Mouse (Mus musculus) kidney, embryonic 16.5 days (tissue): ENCODE results near the gene Mfsd12. TPM values are rescaled to one million over a fixed set of nuclear protein-coding genes. Genes with fewer than 3 reads are reported as not detected.
A peak's percentile ranks its signal among the peaks of the same experiment; 100 is the strongest.

Source experiments
- ATAC-seq: fragments of 200-750 bp; cut with Nextera tagmentation; 2 replicates; pipeline ENCODE4 v1.8.0; 2017; ENCODE audit warnings: moderate TSS enrichment; ENCODE audit not compliant: low FRiP score, low TSS enrichment
- H3K27ac ChIP-seq: fragments of 300-500 bp; sonication (generic); 2 replicates; pipeline ENCODE4 v1.5.1; 2014; ENCODE audit warnings: low read length
- H3K27me3 ChIP-seq: fragments of 300-500 bp; sonication (generic); 2 replicates; pipeline ENCODE4 v1.6.1; 2014; ENCODE audit warnings: low read length, control low read depth, mixed read lengths; ENCODE audit not compliant: insufficient read depth
- H3K36me3 ChIP-seq: fragments of 300-500 bp; sonication (generic); 2 replicates; pipeline ENCODE4 v1.6.1; 2014; ENCODE audit warnings: low read length, control low read depth, mixed read lengths; ENCODE audit not compliant: insufficient read depth
- H3K4me1 ChIP-seq: fragments of 300-500 bp; sonication (generic); 2 replicates; pipeline ENCODE4 v1.6.1; 2014; ENCODE audit warnings: low read length, control low read depth, mixed read lengths; ENCODE audit not compliant: insufficient read depth
- H3K4me2 ChIP-seq: fragments of 300-500 bp; sonication (generic); replicated peaks from 2 replicates; pipeline ENCODE4 v1.6.1; 2014; ENCODE audit warnings: low read depth, low read length
- H3K4me3 ChIP-seq: fragments of 300-500 bp; sonication (generic); 2 replicates; pipeline ENCODE4 v1.5.1; 2014; ENCODE audit warnings: mild to moderate bottlenecking, low read length
- H3K9ac ChIP-seq: fragments of 300-500 bp; sonication (generic); replicated peaks from 2 replicates; pipeline ENCODE4 v1.6.1; 2014; ENCODE audit warnings: low read length
- H3K9me3 ChIP-seq: fragments of 300-500 bp; sonication (generic); 2 replicates; pipeline ENCODE4 v1.6.1; 2016; ENCODE audit warnings: low read length, control low read depth
- WGBS: fragments of 180-500 bp; shearing (Covaris S2); extraction: QIAGEN DNeasy Blood & Tissue Kit; methylation state at CpG from one replicate; pipeline ENCODE4 v1.1.7; 2014; 5-methylcytosine and 5-hydroxymethylcytosine counted together
- polyA plus RNA-seq: library from polyadenylated mRNA; unstranded; fragments of >200 nt; fragmentation: Nextera tagmentation; extraction: Ambion mirVana; gene quantifications from 2 replicates; pipeline ENCODE4 v1.2.1, GENCODE M21; 2015

The Mfsd12 gene
- polyA plus RNA-seq, 1 experiment from 2014 or later = 12.5 TPM

GRCm38 (mm10) chr10:81327959-81328358, 29.3 kb upstream of the Mfsd12 start:
- Histone ChIP-seq H3K4me3 (no peak overlapping the region), H3K9me3 (no peaks in the 10 kb centered on the region), H3K4me1 (peaks cover 29% of the 10 kb centered on the region), H3K9ac (0 out of 2 replicates have a peak overlapping the region, but pooled peaks have one; percentile 3), H3K36me3 (peaks cover 43% of the 10 kb centered on the region), H3K27me3 (0 out of 2 replicates have a peak, but pooled peaks cover 3% of the 10 kb centered on the region), H3K4me2 (peak overlapping the region; percentile 34; the same call in 1 of the 2 replicates), H3K27ac (peak overlapping the region; percentile 89)
- ATAC-seq = no peak
- 12% methylated on average over 2 of the region's 2 CpGs for WGBS

- Histone ChIP-seq H3K4me1 (peaks cover 29% of the 10 kb centered on the region), H3K27me3 (0 out of 2 replicates have a peak, but pooled peaks cover 4% of the 10 kb centered on the region), H3K4me2 (peak within 1 kb of the TSS; percentile 34), H3K4me3 (peak within 1 kb of the TSS; percentile 26), H3K27ac (peak within 1 kb of the TSS; percentile 89), H3K36me3 (peaks cover 39% of the 10 kb centered on the region), H3K9me3 (no peaks in the 10 kb centered on the region), H3K9ac (peak within 1 kb of the TSS; percentile 31)
- peak; percentile 39 for ATAC-seq
- 12% methylated on average over 10 of the region's 10 CpGs for WGBS
Observed at GRCm38 (mm10) chr10:81328386-81328785, 28.9 kb upstream of the Mfsd12 start, which contains the start of gene Tbxa2r. TSS of gene Tbxa2r (plus strand) at chr10:81328731.

- peak; percentile 69 for ATAC-seq
Observed at GRCm38 (mm10) chr10:81329194-81329975, 27.9 kb upstream of the Mfsd12 start.

GRCm38 (mm10) chr10:81330007-81330406, 27.3 kb upstream of the Mfsd12 start:
- Histone ChIP-seq H3K4me1 (peaks cover 39% of the 10 kb centered on the region), H3K9ac (peak overlapping the region; percentile 14), H3K9me3 (no peaks in the 10 kb centered on the region), H3K4me2 (peak overlapping the region; percentile 34), H3K36me3 (peaks cover 23% of the 10 kb centered on the region), H3K27me3 (0 out of 2 replicates have a peak, but pooled peaks cover 4% of the 10 kb centered on the region), H3K27ac (peak overlapping the region; percentile 89), H3K4me3 (peak overlapping the region; percentile 26; the same call in 1 of the 2 replicates)
- 58% methylated on average over 4 of the region's 4 CpGs for WGBS
- ATAC-seq = no peak

More at GRCm38 (mm10) chr10:81329194-81329975, 27.9 kb upstream of the Mfsd12 start:
- Histone ChIP-seq H3K4me1 (peaks cover 33% of the 10 kb centered on the region), H3K9me3 (no peaks in the 10 kb centered on the region), H3K36me3 (peaks cover 29% of the 10 kb centered on the region), H3K4me3 (peak overlapping the region; percentile 26), H3K9ac (peak overlapping the region; percentile 31), H3K4me2 (peak overlapping the region; percentile 34), H3K27ac (peak overlapping the region; percentile 89), H3K27me3 (0 out of 2 replicates have a peak, but pooled peaks cover 4% of the 10 kb centered on the region)
- 50% methylated on average over 10 of the region's 10 CpGs for WGBS

GRCm38 (mm10) chr10:81332277-81332676, 25.0 kb upstream of the Mfsd12 start:
- Histone ChIP-seq H3K4me2 (peak overlapping the region; percentile 39), H3K9me3 (no peaks in the 10 kb centered on the region), H3K9ac (peak overlapping the region; percentile 27), H3K36me3 (peaks cover under 1% of the 10 kb centered on the region; the same call in 1 of the 2 replicates), H3K4me1 (peaks cover 50% of the 10 kb centered on the region), H3K27ac (no peak overlapping the region), H3K4me3 (peak overlapping the region; percentile 15), H3K27me3 (0 out of 2 replicates have a peak, but pooled peaks cover 4% of the 10 kb centered on the region)
- 29% methylated on average over 29 of the region's 29 CpGs for WGBS
- ATAC-seq = no peak

- Histone ChIP-seq H3K4me2 (no peak overlapping the region), H3K4me3 (no peak overlapping the region), H3K36me3 (no peaks in the 10 kb centered on the region), H3K9ac (peak overlapping the region; percentile 34), H3K27ac (peak overlapping the region; percentile 71; the same call in 1 of the 2 replicates), H3K4me1 (peaks cover 37% of the 10 kb centered on the region), H3K9me3 (no peaks in the 10 kb centered on the region), H3K27me3 (0 out of 2 replicates have a peak, but pooled peaks cover 4% of the 10 kb centered on the region)
- WGBS = 39% methylated on average over 11 of the region's 11 CpGs
- ATAC-seq = no peak
Observed at GRCm38 (mm10) chr10:81334324-81334723, 23.0 kb upstream of the Mfsd12 start.

- no peak overlapping the region for H3K4me3 ChIP-seq
- H3K9me3 ChIP-seq = no peaks in the 10 kb centered on the region
- H3K27ac ChIP-seq = peak overlapping the region; percentile 82
- H3K4me1 ChIP-seq = peaks cover 27% of the 10 kb centered on the region
- 0 out of 2 replicates have a peak, but pooled peaks cover 4% of the 10 kb centered on the region for H3K27me3 ChIP-seq
- peak overlapping the region; percentile 29; the same call in 1 of the 2 replicates for H3K9ac ChIP-seq
- 41% methylated on average over 19 of the region's 19 CpGs for WGBS
- no peaks in the 10 kb centered on the region for H3K36me3 ChIP-seq
- H3K4me2 ChIP-seq = no peak overlapping the region
- peak; percentile 46; the same call in 1 of the 2 replicates for ATAC-seq
Observed at GRCm38 (mm10) chr10:81335393-81336340, 21.6 kb upstream of the Mfsd12 start.

- H3K9me3 ChIP-seq = no peaks in the 10 kb centered on the region
- H3K4me3 ChIP-seq = no peak overlapping the region
- H3K36me3 ChIP-seq = no peaks in the 10 kb centered on the region
- H3K4me1 ChIP-seq = peaks cover 27% of the 10 kb centered on the region
- H3K9ac ChIP-seq = no peak overlapping the region
- no peak overlapping the region for H3K4me2 ChIP-seq
- H3K27ac ChIP-seq = peak overlapping the region; percentile 82; the same call in 1 of the 2 replicates
- WGBS = 80% methylated on average over 4 of the region's 4 CpGs
- no peak for ATAC-seq
- H3K27me3 ChIP-seq = peaks cover 11% of the 10 kb centered on the region; the same call in 1 of the 2 replicates
Observed at GRCm38 (mm10) chr10:81336558-81336957, 20.7 kb upstream of the Mfsd12 start.
